Mouse (Mus musculus): ENCODE measurements at regions not wholly inside any gene's neighbourhood (a gene's known extent, or its start where the extent isn't known, plus 50 kb on each side); places are given as distances from the start of the nearest gene placed in this dataset.
"Not testable (repeated sequence)": the region's sequence is repeated elsewhere in the genome, so short reads cannot be mapped to it uniquely, and the experiment has no call there.

GRCm38 (mm10) chr10:56793074-56793473 is 415.9 kb downstream of the Gja1 start:
- DNase-seq, result no peak

DNA sequence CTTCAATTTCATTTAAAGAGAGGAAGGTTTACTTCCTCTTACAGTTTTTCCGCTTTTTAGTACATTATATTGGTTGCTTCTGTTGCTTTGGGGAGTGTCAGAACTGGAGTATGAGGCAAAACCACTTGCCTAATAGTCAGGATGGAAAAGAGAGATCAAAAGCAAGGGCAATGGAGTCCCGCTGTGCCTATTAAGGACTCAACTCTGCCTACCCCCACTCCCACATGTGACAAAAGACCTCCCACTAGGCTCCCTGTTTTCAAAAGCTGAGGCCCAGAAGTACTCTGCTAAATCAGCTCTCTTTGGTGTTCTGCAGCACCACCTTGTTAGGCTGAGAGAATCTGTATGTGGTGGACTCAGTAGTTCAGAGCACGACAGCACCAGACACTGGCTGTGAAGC is 418.3 kb downstream of the Gja1 start:
- DNase-seq, result no peak

DNA sequence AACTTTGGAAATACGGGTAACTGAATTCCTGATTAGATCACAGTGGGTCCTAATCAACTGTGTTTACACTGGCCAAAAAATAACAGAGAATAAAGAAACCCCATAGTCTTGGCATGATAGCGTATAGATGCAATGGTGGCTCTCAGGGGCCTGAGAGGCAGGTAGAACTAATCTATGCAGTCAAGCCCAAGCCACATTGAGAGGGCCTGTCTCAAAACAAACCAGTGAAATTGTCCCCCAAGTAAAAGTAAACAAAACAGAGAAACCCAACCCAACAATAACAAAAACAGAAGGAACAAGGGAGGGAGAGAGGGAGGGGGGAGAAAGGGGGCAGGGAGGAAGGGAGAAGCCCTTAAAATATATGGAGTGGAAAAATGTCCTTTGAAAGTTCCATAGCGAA is 422.2 kb downstream of the Gja1 start:
- no peak for DNase-seq

GRCm38 (mm10) chr10:56799745-56800144 is 422.6 kb downstream of the Gja1 start:
- DNase-seq, result no peak

DNA sequence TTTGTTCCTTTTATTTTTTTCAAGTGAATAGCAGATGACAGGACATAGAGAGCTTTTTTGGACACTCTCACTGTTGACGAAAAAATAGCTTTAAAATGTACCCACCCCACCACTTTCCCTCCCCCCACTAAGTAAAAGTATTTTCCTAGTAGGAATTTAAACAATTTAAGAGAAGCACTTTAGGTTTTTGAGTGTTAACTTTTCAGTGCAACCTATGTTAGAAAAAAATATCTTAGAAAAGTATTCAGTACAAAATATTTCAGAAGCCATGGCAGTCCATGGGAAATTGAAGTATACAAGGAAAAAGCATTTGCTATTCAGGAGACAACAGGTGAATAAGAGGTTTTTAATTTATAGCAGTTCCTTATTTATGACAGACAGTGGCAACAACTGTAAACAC is 431.9 kb downstream of the Gja1 start:
- DNase-seq, result no peak

- no peak for DNase-seq
Observed at GRCm38 (mm10) chr10:56822158-56822557, 445.0 kb downstream of the Gja1 start.

DNA sequence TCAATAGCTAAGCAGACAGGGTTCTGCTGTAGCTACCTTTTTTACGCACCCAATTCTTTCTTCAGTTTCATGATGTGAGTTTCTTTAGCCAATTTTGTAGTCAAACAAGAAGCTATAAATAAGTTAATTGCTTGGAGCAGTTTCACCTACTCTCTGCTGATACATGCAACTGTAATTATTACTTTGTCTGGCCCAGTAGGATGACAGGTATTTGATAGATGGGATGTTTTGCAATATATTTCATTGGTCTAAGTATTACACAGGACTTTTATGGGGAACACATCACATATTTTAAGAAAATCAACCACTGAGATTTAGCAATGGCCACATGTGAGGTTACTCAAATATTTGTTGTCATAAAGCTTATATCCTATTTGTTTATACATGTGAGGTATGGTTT is 454.2 kb downstream of the Gja1 start:
- DNase-seq, result no peak

DNA sequence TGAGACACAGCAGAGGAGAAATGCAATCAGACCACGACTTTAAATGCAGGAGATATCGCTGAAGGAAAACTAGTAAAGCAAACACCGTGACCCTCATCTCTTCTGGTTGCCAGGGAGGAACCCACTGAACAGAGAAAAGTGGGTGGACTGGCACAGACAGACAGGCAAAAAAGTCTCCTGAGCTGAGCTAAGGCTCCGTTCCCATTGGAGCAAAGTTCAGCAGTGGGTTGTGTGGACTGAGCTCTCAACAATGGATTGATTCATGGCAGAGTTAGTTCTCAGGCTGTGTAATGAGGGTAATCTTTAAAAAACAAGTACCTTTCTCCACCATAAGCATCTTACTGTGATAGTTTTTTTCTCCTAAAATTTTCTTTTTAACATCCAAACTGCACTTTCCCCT is 454.8 kb downstream of the Gja1 start:
- no peak for DNase-seq

DNA sequence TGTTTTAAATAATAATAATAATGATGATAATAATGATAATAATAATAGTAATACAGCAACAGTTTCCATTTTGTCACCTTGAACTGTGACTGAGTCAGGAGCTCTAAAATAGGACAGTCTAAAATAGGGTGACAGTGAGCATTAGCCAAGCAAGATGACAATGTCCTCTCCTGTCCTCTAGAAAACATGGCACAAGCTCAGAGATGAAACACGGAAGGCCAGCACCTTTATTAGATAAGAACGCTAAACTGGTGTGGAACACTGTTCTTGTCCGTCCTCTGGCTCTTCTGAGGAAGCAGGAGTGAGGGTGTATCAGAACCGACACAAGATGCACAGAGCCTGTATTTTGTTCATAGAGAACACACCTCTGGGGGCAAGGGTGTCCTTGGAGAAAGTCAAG is 459.0 kb downstream of the Gja1 start:
- DNase-seq, result no peak

DNA sequence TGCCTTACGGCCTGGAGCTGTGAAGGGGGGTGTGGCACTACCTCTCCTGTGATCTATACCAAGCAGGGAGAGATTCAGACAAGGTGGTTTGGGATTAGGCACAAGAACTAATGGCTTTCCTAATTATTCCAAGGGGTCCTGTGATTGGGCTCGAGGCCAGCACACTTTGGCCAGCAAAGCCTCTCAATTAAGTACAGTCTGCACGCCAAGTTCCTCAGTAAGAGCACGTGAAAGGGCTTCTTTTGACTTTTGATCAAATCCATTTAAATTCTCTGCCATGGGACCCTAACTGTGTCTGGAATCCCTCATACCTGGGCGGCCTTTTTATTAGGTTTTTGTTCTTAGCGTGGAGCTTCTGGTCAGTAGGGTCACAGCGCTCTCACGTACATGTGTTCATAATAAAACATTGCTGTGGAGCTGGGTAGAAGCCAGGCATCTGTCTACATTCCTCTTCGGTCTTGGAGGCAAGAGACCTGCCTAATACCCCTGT is 461.9 kb downstream of the Gja1 start:
- DNase-seq, result no peak

DNA sequence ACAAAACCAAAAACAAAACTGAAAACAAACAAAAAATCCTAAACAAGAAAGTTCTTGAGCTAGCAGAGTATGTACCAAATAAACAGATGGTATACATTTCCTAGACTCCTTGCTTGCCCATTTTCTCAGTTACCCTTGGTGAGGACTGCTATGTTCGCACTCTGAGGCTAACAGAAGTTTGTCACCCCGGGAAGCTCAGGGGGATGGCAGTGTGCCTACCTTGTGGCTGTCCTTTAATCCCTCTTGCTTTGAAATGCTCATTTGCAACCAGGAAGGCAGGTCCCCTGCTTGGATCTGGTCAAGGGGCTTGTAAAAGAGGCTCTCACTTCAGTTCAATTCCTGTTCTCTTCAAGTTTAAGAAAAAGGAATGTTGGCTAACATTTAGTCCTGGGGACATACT is 462.4 kb downstream of the Gja1 start:
- no peak for DNase-seq

- DNase-seq, result no peak
Observed at GRCm38 (mm10) chr10:56840732-56841131, 463.6 kb downstream of the Gja1 start.

GRCm38 (mm10) chr10:56841486-56841885 is 464.4 kb downstream of the Gja1 start:
- DNase-seq, result no peak

DNA sequence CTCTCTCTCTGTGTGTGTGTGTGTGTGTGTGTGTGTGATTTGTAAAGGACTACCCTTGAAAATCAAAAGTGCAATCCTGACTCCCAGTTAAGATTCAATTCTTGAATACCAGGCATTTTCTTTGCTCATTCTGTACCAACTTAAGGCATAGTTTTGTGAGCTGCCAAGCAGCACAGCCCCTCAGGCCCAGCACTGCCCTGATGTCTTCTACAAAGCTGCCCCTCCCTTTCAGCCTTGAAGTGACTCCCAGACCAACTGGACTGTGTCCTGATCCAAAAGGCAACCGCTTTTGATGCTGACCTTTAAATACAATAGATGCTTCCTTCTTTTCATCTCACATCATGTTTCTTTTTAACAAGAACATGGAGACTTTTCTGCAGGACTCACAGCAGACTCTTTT is 464.8 kb downstream of the Gja1 start:
- no peak for DNase-seq

GRCm38 (mm10) chr10:56852484-56852883 is 475.4 kb downstream of the Gja1 start:
- no peak for DNase-seq

GRCm38 (mm10) chr10:56856186-56856585 is 479.1 kb downstream of the Gja1 start:
- no peak for DNase-seq

GRCm38 (mm10) chr10:56879744-56880143 is 502.6 kb downstream of the Gja1 start:
- DNase-seq, result no peak

DNA sequence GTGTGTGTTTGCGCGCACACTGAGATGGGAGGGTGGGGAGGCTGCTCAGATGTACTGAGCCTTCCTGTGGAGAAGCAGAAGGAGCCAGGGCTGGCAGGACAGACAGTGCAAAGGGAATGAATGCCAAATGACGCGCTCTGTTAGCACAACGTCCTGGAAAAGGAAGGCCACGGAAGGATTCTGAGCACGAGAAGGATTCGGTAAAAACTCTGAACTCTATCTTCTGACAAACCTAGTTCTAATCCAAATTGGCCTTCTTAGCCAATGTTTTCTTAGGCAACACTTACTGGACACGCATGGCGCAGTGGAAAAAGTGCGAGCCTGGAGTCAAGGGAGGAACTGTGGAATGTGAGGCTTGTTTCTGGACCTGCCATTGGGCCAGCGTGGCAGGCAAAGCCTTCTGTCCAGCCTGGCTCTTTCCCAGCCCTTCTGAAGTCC is 503.0 kb downstream of the Gja1 start:
- DNase-seq, result no peak

GRCm38 (mm10) chr10:56884456-56885410 is 507.6 kb downstream of the Gja1 start:
- no peak for DNase-seq

GRCm38 (mm10) chr10:56891530-56891929 is 514.4 kb downstream of the Gja1 start:
- DNase-seq, result not testable (repeated sequence)

- no peak for DNase-seq
Observed at GRCm38 (mm10) chr10:56892666-56893209, 515.6 kb downstream of the Gja1 start.

- no peak for DNase-seq
Observed at GRCm38 (mm10) chr10:56893210-56893705, 516.1 kb downstream of the Gja1 start.

- no peak for DNase-seq
Observed at GRCm38 (mm10) chr10:56899640-56900274, 522.6 kb downstream of the Gja1 start.

DNA sequence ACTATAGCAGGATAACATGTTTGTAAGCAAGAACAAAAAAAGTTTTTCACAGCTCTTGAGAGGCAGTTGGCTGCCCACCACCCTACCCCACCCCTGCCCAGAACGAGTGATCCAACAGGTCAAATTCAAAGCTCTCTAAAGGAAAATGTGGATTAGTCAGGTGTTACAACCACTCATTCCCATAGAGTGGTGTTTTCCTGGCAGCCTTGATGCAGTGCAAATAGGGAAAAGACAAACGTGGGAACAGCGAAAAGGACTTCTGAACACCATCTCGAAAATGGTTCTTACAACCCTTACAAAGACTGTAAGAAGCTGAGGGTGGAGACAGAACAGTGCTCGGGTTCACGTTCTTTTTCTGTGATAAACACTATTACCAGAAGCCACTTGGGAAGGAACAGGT is 523.8 kb downstream of the Gja1 start:
- no peak for DNase-seq
